Comparison of ENCODE assay signal across 7 mouse cellular contexts in the genomic region with DNA sequence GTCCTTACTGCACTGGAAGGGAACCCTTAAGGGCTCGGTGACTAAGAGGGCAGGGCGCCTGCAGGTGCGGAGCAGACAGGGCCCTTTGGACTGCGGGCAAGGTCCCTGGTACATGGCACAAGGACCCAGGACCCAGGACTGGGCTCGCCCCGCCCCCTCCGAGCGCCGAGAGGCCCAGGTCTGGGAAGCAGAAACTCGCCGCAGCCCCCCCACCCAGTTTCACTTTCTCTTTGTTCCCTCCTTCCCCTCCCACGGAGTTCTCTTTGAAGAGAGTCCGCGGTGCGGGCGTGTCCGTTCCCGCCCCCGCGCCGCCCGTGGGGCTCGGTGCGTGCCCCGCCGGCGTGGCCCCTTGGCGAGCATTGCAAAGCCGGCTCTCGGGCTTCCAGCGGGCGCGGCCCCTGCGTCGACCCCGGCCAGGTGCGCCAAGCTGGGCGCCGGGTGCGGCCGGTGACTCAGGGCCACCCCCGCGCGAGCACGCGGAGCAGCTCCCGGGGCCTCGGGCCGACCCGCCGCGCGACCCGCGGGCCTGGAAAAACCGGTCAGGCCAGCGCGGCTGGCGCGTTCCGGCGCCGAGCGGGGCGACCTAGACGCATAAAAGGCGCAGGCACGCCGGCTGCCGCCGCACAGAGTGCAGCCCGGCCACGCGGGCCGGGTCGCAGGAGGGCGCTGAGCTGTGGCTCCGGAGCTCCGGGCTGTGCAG. TPM values are rescaled to one million over a fixed set of nuclear protein-coding genes. Genes with fewer than 3 reads are reported as not detected.
DNase-seq lines count a peak whose midpoint lies in the region; ATAC-seq and TF ChIP-seq lines count a peak whose summit lies in the region.

No protein-coding gene starts in this region.

- under 1% methylated on average over 78 of the region's 79 CpGs for WGBS in kidney, adult 2 months
- WGBS in lung, embryonic 14.5 days: 1% methylated on average over 73 of the region's 79 CpGs
- 1% methylated on average over 65 of the region's 79 CpGs for WGBS in neural tube, embryonic 15.5 days

- TF ChIP-seq CTCF in kidney, adult 2 months (conservative IDR thresholded peaks at IDR 0.05; ENCODE audit: insufficient read depth, insufficient read length, low read depth, low read length): no peak
- TF ChIP-seq CTCF in lung, embryonic 14.5 days (IDR thresholded peaks at IDR 0.05; ENCODE audit: low read depth): no peak

- H3K27me3 ChIP-seq in kidney, adult 2 months (replicated peaks; ENCODE audit: control insufficient read depth, insufficient read depth, low read length): no peaks in the 10 kb centered on the region
- peaks cover 23% of the 10 kb centered on the region for H3K27me3 ChIP-seq in lung, embryonic 14.5 days (ENCODE audit: insufficient read depth, low read length)
- peaks cover 50% of the 10 kb centered on the region for H3K27me3 ChIP-seq in neural tube, embryonic 15.5 days (replicated peaks)

- peaks cover 7% of the 10 kb centered on the region; the same call in 1 of the 2 replicates for H3K4me1 ChIP-seq in kidney, adult 2 months (ENCODE audit: control insufficient read depth, insufficient read depth, low read length)
- H3K4me1 ChIP-seq in lung, embryonic 14.5 days (ENCODE audit: insufficient read depth): 0 out of 2 replicates have a peak, but pooled peaks cover 3% of the 10 kb centered on the region
- H3K4me1 ChIP-seq in neural tube, embryonic 15.5 days: peaks cover 13% of the 10 kb centered on the region

- H3K36me3 ChIP-seq in kidney, adult 2 months (ENCODE audit: control insufficient read depth, insufficient read depth, low read length): no peaks in the 10 kb centered on the region
- H3K36me3 ChIP-seq in lung, embryonic 14.5 days (ENCODE audit: insufficient read depth): no peaks in the 10 kb centered on the region
- H3K36me3 ChIP-seq in neural tube, embryonic 15.5 days: no peaks in the 10 kb centered on the region

- H3K9me3 ChIP-seq in lung, embryonic 14.5 days (ENCODE audit: low read depth, low read length): no peaks in the 10 kb centered on the region
- H3K9me3 ChIP-seq in neural tube, embryonic 15.5 days (replicated peaks): no peaks in the 10 kb centered on the region

- peak overlapping the region; percentile 69 for H3K4me3 ChIP-seq in kidney, adult 2 months (ENCODE audit: insufficient read depth, low read depth, low read length)
- peak overlapping the region; percentile 70 for H3K4me3 ChIP-seq in lung, embryonic 14.5 days (ENCODE audit: low read depth, low read length)
- peak overlapping the region; percentile 55 for H3K4me3 ChIP-seq in neural tube, embryonic 15.5 days (replicated peaks)

- peak overlapping the region; percentile 77 for H3K9ac ChIP-seq in lung, embryonic 14.5 days
- peak overlapping the region; percentile 52 for H3K9ac ChIP-seq in neural tube, embryonic 15.5 days (replicated peaks)

- TF ChIP-seq POLR2A in kidney, adult 2 months (IDR thresholded peaks at IDR 0.05; ENCODE audit: low read depth, low read length): no peak

- H3K27ac ChIP-seq in kidney, adult 2 months (ENCODE audit: insufficient read depth, low read depth, low read length): peak overlapping the region; percentile 89
- H3K27ac ChIP-seq in lung, embryonic 14.5 days (ENCODE audit: low read depth): peak overlapping the region; percentile 78
- H3K27ac ChIP-seq in neural tube, embryonic 15.5 days (replicated peaks): no peak overlapping the region

- ATAC-seq in common myeloid progenitor, adult 5-6 weeks (replicated peaks; ENCODE audit: low read depth, poor library complexity, severe bottlenecking): peak; percentile 59
- peak; percentile 88 for ATAC-seq in lung, embryonic 14.5 days (ENCODE audit: insufficient read depth)
- ATAC-seq in neural tube, embryonic 15.5 days (ENCODE audit: low FRiP score): peak; percentile 60

- peak; percentile 76 for DNase-seq in Muller cell, postnatal 12 days (ENCODE audit: inconsistent ontology term)
- DNase-seq in heart, adult 9 months (ENCODE audit: low spot score in 2 of 2): peak; percentile 56 to 64
- DNase-seq in kidney, adult 2 months: peak; percentile 94
- peak; percentile 82 for DNase-seq in lung, embryonic 14.5 days
- peak; percentile 77 for DNase-seq in urinary bladder, postnatal 25 days (ENCODE audit: low spot score)

- H3K4me2 ChIP-seq in lung, embryonic 14.5 days: peak overlapping the region; percentile 93
- H3K4me2 ChIP-seq in neural tube, embryonic 15.5 days: peak overlapping the region; percentile 98

RNA-seq across cellular contexts. Expression of gene Kif26a, which starts 15.7 kb away (rescaled TPM):
- not detected in 2 replicates for total RNA-seq in common myeloid progenitor, adult 5-6 weeks (2017)
- polyA plus RNA-seq in kidney, adult 2 months (2012; rRNA removed): 3.8 and 4.2 TPM in 2 replicates
- polyA plus RNA-seq in lung, embryonic 14.5 days (2014; fragmentation: Nextera tagmentation; extraction: Ambion mirVana): 2.2 and 2.3 TPM in 2 replicates
- polyA plus RNA-seq in neural tube, embryonic 15.5 days (2015; fragmentation: Nextera tagmentation; extraction: Ambion mirVana): 4.0 and 4.2 TPM in 2 replicates

RNA-seq across cellular contexts. Expression of gene Aspg, which starts 23.8 kb away (rescaled TPM):
- not detected in 2 replicates for total RNA-seq in common myeloid progenitor, adult 5-6 weeks (2017)
- 39.2 and 52.5 TPM in 2 replicates for polyA plus RNA-seq in kidney, adult 2 months (2012; rRNA removed)
- polyA plus RNA-seq in lung, embryonic 14.5 days (2014; fragmentation: Nextera tagmentation; extraction: Ambion mirVana): 1.6 TPM in 2 replicates
- polyA plus RNA-seq in neural tube, embryonic 15.5 days (2015; fragmentation: Nextera tagmentation; extraction: Ambion mirVana): 0.84 and 3.3 TPM in 2 replicates
